Mouse (Mus musculus) Muller cell, postnatal 12 days (primary cell): Measurements from ENCODE around the gene Fam104a.
"Not testable (repeated sequence)": the region's sequence is repeated elsewhere in the genome, so short reads cannot be mapped to it uniquely, and the experiment has no call there.

Experiments
- DNase-seq: peaks from one replicate; pipeline ENCODE4 v3.0.0-alpha.2; 2015; ENCODE audit errors: inconsistent ontology term

The Fam104a gene

GRCm38 (mm10) chr11:113666205-113666604 is 17.8 kb downstream of the Fam104a start:
- DNase-seq, result no peak

- DNase-seq, result no peak
These were observed 19.7 kb downstream of the Fam104a start for GRCm38 (mm10) chr11:113664279-113664678.

GRCm38 (mm10) chr11:113661835-113662351 is 22.1 kb downstream of the Fam104a start:
- DNase-seq, result no peak

- DNase-seq, result peak; percentile 15
These were observed 23.0 kb downstream of the Fam104a start for GRCm38 (mm10) chr11:113660940-113661339.

- not testable (repeated sequence) for DNase-seq
These were observed 23.7 kb downstream of the Fam104a start for GRCm38 (mm10) chr11:113660213-113660612.

GRCm38 (mm10) chr11:113658763-113659162 is 25.2 kb downstream of the Fam104a start:
- DNase-seq, result no peak

- no peak for DNase-seq
These were observed 25.6 kb downstream of the Fam104a start for GRCm38 (mm10) chr11:113658319-113658718.

GRCm38 (mm10) chr11:113657221-113657620 is 26.7 kb downstream of the Fam104a start:
- no peak for DNase-seq

- peak; percentile 49 for DNase-seq
These were observed 27.4 kb downstream of the Fam104a start for GRCm38 (mm10) chr11:113656511-113656932.

- DNase-seq, result no peak
These were observed 29.2 kb downstream of the Fam104a start for GRCm38 (mm10) chr11:113654561-113655270.

GRCm38 (mm10) chr11:113654105-113654504 is 29.9 kb downstream of the Fam104a start:
- DNase-seq, result no peak

- DNase-seq, result no peak
These were observed 31.4 kb downstream of the Fam104a start for GRCm38 (mm10) chr11:113652516-113652915.

- DNase-seq, result no peak
These were observed 32.1 kb downstream of the Fam104a start for GRCm38 (mm10) chr11:113651907-113652273.

GRCm38 (mm10) chr11:113651206-113651906 is 32.6 kb downstream of the Fam104a start:
- no peak for DNase-seq

GRCm38 (mm10) chr11:113649353-113650210 is 34.4 kb downstream of the Fam104a start, which contains the start of gene Slc39a11:
Slc39a11 (minus strand) TSS chr11:113650079.
- DNase-seq, result peak; percentile 76

GRCm38 (mm10) chr11:113648690-113649352 is 35.1 kb downstream of the Fam104a start, which contains the start of gene Cog1:
Cog1 (plus strand) TSS chr11:113649169.
- no peak for DNase-seq

- DNase-seq, result peak; percentile 80
These were observed 35.8 kb downstream of the Fam104a start for GRCm38 (mm10) chr11:113648152-113648551.

GRCm38 (mm10) chr11:113645181-113645580 is 38.8 kb downstream of the Fam104a start:
- no peak for DNase-seq

- no peak for DNase-seq
These were observed 45.3 kb downstream of the Fam104a start for GRCm38 (mm10) chr11:113638680-113639079.

GRCm38 (mm10) chr11:113634699-113635121 is 49.2 kb downstream of the Fam104a start:
- DNase-seq, result peak; percentile 60

GRCm38 (mm10) chr11:113633398-113633797 is 50.6 kb downstream of the Fam104a start:
- DNase-seq, result no peak
